ENCODE assay signal across 9 mouse cellular contexts in the genomic region with DNA sequence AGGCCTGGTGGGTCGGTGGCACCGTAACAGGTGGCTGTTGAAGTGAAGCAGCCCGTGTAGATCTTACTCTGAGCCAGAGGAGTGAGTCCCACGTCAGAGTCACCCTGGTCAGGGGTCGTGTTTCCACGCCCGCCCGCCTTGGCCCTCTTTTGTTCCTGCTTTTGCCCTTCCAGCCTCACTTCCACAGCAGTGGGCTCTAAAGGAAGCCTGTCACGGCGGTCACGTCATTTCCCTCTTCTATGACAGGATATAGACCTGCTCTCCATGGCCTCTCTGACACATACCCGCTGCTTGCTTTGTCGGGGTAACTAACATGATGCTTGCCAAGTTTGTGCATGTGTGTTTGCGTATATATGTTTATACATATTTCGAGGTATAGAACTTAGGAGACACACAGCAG. TPM values are rescaled to one million over a fixed set of nuclear protein-coding genes. Genes with fewer than 3 reads are reported as not detected.
DNase-seq lines count a peak whose midpoint lies in the region; ATAC-seq lines count a peak whose summit lies in the region.
"Had no signal": no experiment of that assay in that cellular context is flagged by ENCODE, and none has a peak within 500 bp of the region (broad histone marks: within the 10 kb centered on the region; RNA-seq: fewer than 3 reads in every experiment).

No protein-coding gene starts in this region.

- peaks cover 8% of the 10 kb centered on the region for H3K36me3 ChIP-seq in heart, embryonic 13.5 days

- 49% methylated on average over 15 of the region's 15 CpGs for WGBS in heart, embryonic 13.5 days

- no peaks in the 10 kb centered on the region for H3K27me3 ChIP-seq in heart, embryonic 13.5 days (replicated peaks)

- H3K4me2 ChIP-seq in heart, embryonic 13.5 days: peak overlapping the region; percentile 19; the same call in 1 of the 2 replicates

- peak; percentile 28 to 29 for DNase-seq in adrenal gland, postnatal 36 days
- no peak for DNase-seq in adrenal gland, postnatal 4 days (ENCODE audit: low spot score in 2 of 2)
- DNase-seq in kidney, postnatal 10 days: peak; percentile 49
- DNase-seq in kidney, adult 9 months: no peak
- peak; percentile 41 for DNase-seq in lung, postnatal 36 days
- DNase-seq in adipocyte (ENCODE audit: low spot score): no peak

- H3K4me1 ChIP-seq in heart, embryonic 13.5 days: peaks cover 68% of the 10 kb centered on the region

- ATAC-seq in heart, embryonic 13.5 days (ENCODE audit: extremely low read depth, insufficient number of reproducible peaks, low FRiP score, low TSS enrichment): no peak
- ATAC-seq in megakaryocyte-erythroid progenitor cell, adult 5-6 weeks (replicated peaks; ENCODE audit: low FRiP score, low TSS enrichment, poor library complexity, severe bottlenecking): no peak

- H3K9me3 ChIP-seq in heart, embryonic 13.5 days: peaks cover under 1% of the 10 kb centered on the region; the same call in 1 of the 2 replicates

- no peak overlapping the region for H3K4me3 ChIP-seq in heart, embryonic 13.5 days

- H3K27ac ChIP-seq in heart, embryonic 13.5 days (replicated peaks): peak overlapping the region; percentile 46
- H3K27ac ChIP-seq: macrophage had no signal

- peak overlapping the region; percentile 45 for H3K9ac ChIP-seq in heart, embryonic 13.5 days

RNA-seq across cellular contexts. Expression of a gene that starts 17.5 kb away (rescaled TPM):
- 10 to 100 TPM; 44.8 to 69.9 TPM for total RNA-seq in adrenal gland, postnatal 36 days (2021)
- total RNA-seq in adrenal gland, postnatal 4 days (2021): 10 to 100 TPM; 67.7 to 74.4 TPM
- polyA plus RNA-seq in heart, embryonic 13.5 days (2015; fragmentation: Nextera tagmentation; extraction: Ambion mirVana): 11.2 and 13.3 TPM in 2 replicates
- total RNA-seq in megakaryocyte-erythroid progenitor cell, adult 5-6 weeks (2014; fragmentation: Nextera tagmentation): 10.7 and 16.5 TPM in 2 replicates
- 29.4 and 37.7 TPM in 2 replicates for total RNA-seq in megakaryocyte-erythroid progenitor cell, adult 5-6 weeks (2017)

Comparison
In these comparisons a context has a peak if more than half of its experiments do, and no peak if none do; other contexts are left out.
1. DNase-seq: peak in adrenal gland, postnatal 36 days (2 of 2), kidney, postnatal 10 days (single experiment) and lung, postnatal 36 days (single experiment); none in adrenal gland, postnatal 4 days (0 of 2), kidney, adult 9 months (single experiment) and adipocyte (single experiment).